Mouse (Mus musculus): ENCODE measurements around the gene Trim7. TPM values are rescaled to one million over a fixed set of nuclear protein-coding genes. Genes with fewer than 3 reads are reported as not detected.
"Not testable (repeated sequence)": the region's sequence is repeated elsewhere in the genome, so short reads cannot be mapped to it uniquely, and the experiment has no call there.

The Trim7 gene
- total RNA-seq, 2 experiments from 2014 or later, result 10.1 to 12.8 TPM

DNA sequence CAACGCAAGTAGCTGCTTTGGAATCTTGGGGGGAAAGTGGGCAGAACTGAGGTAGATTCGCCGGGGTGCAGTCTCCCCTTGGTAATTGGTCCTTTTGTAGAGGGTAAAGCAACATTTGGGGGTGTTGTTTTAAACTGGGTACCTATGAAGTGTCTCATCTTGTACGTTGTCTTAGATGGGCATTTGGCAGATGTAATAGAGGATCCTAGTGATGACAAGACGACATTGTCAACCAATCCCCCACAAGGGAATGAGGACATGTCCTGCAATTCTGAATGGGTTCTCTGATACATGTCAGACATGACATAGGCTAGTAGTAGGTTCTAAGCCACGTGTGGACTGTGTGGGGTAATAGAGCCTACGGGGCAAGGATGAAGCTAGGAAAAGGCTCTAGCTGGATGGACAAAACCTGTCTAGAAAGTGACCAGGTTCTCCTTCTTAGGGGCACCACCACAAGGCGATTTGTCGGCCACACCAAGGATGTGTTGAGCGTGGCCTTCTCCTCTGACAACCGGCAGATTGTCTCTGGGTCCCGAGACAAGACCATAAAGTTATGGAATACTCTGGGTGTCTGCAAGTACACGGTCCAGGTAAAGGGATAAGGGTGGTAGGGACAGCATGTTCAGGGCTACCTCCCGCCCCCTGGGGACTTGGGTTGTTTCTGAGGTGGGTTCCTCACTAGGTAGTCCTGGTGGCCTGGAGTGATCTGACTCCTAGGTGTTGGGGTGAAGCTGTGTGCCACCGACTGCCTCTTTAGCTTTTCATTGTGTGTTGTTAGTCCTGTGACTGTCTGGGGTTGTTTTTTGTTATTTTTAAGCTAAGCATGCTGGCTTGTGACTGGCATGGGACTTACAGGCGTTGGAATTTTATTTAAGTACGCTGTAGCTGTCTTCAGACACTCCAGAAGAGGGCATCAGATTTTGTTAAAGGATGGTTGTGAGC is 23.8 kb upstream of the Trim7 start:
- intact Hi-C loops (cut with DNase I), result loop anchor here (1.0 to 2.0 kb wide), 2 partner anchors 14 to 401 kb away; partner anchors contain the start of gene Zfp62
- no peak for DNase-seq

DNA sequence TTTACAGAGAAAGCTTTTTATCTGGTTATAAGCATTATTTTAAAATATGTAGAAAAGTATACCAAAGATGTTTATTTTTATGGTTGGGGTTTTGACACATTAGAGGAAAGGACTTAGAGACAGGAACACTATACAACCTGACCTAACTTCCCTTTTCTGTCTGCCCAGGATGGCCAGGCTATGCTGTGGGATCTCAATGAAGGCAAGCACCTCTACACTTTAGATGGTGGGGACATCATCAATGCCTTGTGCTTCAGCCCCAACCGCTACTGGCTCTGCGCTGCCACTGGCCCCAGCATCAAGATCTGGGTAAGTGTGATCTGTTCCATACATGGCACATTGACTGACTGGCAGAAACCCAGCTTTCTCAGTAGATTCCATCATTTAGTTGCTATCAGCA is 22.0 kb upstream of the Trim7 start:
- intact Hi-C loops (cut with DNase I), result no loop called here
- no peak for DNase-seq

DNA sequence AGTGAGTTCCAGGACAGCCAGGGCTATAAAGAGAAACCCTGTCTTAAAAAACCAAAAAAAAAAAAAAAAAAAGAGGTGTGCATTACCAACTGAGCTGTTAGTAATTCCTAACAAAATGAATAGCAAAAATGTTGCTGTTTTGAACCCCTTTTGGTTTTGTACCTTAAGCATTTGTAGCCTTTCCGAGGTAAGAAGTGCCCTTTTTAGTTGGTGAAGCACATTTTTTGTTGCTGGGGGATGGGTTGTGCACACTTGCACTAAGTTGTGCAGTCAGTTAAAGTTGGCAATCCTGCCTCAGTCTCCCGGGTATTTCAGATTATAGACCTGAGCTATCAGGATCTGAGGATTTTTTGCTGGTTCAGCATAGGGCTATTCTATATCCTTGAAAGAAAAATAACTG is 21.0 kb upstream of the Trim7 start:
- DNase-seq, result no peak
- intact Hi-C loops (cut with DNase I), result no loop called here

DNA sequence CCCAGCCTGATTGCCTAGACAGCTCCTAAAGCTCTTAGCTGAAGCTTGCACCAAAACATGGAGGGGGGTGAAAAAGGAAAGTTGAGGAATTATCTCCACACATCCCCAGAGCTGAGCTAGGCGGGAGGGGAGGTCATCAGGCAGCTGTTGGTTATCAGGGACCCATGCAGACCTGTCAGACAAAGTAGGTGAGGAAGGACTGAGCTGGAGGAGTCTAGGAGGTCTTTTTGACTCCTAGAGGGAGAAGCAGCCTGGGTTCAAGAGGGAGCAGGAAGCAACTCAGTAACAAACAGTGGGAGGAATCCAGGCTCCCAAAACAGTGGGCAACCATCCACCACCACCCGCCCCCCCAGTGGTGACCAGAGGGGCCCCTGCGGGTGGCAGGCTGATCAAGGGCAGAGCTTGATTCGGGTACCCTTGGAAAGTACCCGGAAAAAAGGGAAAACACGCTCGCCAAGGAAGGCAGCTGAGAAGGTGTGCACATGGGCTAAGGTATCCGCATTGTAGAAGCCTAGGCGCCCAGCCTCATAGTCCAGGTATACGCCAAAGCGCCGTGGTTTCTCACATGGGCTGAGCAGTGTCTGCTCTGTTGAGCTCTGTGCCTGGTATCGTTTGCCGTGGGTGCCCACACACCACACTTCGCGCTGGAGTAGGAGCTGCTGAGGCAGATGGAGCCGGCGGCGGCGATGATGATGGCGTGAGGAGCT is 18.9 kb upstream of the Trim7 start:
- no peak for DNase-seq
- intact Hi-C loops (cut with DNase I), result no loop called here

DNA sequence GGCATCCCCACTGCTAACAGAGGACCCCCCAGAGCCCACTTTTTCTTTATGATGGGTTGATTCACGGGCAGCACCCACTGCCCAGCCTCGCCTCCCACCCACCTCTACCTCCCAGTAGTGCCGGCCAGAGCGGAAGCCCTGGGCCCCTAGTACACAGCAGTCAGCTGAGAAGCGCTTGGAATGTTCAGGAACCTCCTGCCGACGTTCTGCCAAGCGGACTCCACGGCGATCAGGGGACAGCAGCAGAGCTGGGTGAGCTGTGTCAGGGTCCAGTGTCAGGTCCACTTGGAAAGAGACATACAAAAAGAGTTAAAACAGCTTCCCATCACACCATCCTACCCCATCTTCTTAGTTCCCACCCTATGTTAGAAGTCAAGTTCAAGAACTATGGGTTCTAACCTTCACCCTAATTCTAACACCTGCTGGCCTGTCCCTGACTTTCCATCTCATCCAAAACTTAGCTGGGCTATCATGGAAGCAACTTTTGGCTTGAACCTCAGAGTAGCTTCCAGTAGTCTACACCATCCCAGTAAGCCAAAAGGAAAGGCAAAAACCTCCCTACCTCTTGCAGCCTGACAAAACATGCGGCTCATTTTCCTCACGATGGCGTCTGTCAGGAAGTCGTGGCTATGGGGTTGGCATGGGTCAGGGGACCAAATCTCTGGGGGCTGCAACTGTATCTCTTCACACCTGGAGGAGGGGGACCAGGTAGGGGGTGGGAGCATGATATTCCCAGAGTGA is 18.2 kb upstream of the Trim7 start:
- intact Hi-C loops (cut with DNase I), result no loop called here
- no peak for DNase-seq

DNA sequence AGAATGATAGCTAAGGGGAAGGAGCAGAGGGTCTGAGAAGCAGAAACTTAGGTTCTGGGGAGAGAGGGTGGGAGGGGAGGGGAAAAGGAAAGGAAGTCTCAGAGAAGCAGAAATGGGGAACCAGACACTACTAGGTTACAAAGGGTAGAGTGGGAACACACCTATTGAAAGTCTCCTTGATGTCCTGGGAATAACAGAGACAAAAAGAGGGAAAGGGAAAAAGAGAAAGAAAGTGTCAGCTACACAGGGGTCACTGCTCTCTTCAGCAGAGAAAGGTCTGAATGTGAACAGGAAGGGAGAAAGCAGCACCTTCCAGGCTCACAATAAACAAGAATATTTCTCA is 17.7 kb upstream of the Trim7 start:
- intact Hi-C loops (cut with DNase I), result no loop called here
- no peak for DNase-seq

DNA sequence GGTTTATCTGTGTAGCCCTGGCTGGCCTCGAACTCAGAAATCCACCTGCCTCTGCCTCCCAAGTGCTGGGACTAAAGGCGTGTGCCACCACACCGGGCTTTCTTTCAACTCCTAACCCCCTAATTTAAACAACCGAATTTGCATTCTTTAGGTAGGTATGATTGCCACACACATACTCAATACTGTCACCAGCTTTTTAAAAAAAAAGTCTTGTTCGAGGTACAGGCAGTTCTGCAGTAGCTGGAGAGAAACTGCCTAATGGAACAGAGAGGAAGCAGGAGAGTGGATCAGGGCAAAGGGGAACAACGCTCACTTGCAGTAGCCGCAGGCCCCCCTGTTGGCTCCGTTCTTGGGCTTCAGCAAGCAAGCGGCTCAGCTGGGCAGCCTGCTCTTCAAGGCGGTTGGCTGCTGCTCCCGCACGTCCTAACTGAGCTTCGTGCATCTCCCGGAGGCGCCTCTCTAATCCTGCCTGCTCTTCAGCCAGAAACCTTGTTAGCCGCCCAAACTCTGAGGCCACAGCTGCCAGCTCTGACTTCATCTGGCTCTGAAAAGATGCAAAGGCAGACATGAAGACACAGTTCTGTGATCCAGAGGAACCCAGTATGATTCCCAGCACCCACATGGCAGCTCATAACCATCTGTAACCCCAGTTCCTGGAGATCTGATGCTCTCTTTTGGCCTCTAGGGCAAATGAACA is 17.1 kb upstream of the Trim7 start:
- peak; percentile 71 to 72 for DNase-seq
- intact Hi-C loops (cut with DNase I), result no loop called here

DNA sequence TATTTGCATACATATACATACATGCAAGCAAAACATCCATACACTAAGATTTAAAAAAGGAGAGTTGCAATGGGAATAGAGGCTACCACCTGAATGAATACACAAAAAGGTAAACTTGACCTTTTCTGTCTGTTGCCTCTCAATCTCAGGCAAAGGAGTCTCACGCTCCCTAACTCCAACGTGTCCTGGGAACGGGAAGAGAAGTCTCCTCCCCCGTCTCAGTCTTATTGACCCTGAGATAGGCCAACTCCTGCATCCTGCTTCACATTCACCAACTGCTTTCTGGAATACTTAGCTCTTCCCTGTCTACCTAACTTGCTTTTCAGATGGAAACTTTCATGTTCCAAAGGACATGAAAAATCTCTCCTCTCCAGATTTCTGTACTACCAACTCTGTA is 16.5 kb upstream of the Trim7 start:
- intact Hi-C loops (cut with DNase I), result no loop called here
- no peak for DNase-seq

DNA sequence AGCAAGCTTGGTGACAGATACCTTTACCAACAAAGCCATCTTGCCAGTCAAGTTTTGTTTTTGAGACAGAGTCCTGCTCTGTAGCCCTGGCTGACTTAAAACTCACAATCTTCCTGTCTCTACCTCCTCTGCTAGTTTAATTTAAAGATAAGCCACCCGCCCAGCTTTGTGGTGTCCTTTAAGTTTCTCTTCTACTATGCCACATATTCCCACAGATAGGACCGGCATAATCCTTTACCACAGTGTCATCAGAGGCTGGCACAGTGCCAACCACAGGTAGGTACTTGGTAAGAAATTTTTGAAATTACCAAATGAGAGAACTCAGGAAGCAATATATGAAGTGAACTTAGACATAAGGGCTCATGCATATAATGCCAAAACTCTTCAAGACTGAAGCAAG is 15.8 kb upstream of the Trim7 start:
- intact Hi-C loops (cut with DNase I), result no loop called here
- no peak for DNase-seq

DNA sequence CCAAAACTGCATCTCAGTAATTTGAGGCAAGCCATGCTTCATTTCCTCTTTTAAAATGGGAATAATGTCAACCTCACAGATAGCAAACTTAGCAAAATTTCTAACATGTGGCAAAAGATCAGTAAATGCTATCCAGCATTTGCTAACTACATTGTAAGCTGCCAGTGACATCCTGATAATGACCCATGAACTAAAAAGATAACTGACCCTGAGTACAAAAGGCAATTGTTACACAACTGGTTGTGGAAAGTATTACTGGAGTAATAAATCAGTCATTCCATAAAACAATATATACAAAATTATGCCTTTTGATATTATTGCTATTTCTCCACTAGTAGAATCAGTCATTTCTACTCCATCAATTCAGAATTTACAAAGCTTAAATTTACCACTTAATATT is 12.2 kb upstream of the Trim7 start:
- no peak for DNase-seq
- intact Hi-C loops (cut with DNase I), result no loop called here

DNA sequence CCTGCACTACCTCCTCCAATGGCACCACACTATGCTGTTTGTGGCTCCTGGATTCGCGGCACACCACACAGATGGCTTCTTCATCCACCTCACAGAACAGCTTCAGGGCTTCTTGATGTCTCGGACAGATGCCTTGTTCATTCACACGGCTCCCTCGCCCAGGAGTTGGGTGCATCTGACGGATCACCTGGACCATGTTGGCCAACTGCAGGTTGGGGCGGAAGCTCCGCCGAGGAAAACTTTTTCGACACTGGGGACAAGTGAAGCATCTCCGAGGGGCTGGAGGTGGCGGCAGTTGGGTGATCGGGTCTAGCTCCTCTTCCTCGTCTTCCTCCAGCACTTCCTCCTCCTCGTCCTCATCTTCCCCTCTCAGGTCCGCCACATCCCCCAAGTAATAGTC is 10.1 kb upstream of the Trim7 start:
- intact Hi-C loops (cut with DNase I), result loop anchor here (1.0 kb wide), 1 partner anchor 15 kb away; no protein-coding TSS in a partner anchor

DNA sequence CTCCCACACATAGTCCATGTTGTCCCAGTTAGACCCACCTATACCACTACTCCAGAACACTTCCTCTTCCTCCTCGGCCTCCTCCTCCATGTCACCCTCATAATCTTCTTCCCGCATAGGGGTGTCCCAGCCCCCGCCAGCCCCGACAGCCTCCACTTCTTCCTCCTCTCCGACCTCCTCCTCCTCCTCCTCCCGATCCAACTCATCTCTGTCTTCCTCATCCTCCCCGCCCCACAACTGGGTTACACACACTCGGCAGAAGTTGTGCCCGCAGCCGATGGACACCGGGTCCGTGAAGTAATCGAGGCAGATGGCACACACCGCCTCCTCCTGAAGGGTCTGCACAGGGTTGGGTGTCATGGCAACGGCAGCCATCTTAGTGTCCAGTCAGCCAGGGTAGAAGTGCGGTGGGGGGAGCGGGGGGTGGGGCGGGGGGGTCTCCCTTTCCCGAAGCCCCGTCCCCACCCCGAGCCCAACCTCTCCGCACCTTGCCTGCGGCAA is 9.6 kb upstream of the Trim7 start:
- intact Hi-C loops (cut with DNase I), result loop anchor here (1.0 kb wide), 1 partner anchor 15 kb away; no protein-coding TSS in a partner anchor
- DNase-seq, result peak; percentile 41 to 66

More for the DNA sequence above, 10.1 kb upstream of the Trim7 start:
- DNase-seq, result no peak

DNA sequence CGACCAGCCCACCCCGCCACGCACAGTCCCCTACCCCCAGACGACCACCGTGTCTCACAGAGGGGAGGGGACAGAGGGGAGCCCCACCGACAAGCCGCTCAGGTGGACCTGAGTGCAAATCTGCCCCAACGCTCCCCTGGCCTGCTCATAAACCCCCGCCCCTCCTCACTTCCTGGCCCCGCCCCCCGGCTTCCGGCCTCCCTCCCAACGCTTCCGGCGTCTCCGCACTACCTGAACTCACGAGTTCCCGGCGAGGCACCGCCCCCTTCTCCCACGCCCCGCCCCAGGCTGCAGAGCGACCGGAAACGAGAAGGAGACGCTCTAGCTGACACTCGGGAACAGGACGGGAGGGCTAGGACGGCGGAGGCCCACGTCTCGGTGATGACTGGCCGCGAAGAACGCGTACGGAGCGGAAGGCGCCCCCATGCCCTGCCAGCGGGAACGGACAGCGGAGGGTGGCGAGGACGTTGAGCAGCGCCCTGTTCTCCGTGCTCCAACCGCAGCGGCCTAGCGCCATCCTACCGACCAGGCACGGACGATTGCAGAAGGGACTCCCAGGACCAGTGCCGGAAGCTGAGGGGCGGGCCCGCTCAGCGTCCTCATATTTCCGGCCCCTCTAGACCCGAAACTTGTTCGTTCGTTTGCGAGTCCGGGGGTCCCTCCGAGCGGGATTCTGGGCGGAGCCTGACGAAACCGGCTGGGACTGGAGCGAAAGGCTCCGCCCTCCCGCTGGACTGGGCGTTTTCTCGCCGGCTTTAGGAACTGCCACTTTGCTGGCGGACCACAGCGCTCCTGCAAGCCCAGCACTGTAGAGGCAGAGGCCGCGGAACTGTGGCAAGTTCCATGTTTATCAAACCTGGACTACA is 8.9 kb upstream of the Trim7 start, which contains the start of gene Trim41:
TSS of gene Trim41 (minus strand) at position 554 of the 866 bp plus-strand sequence.
- intact Hi-C loops (cut with DNase I), result loop anchor here (1.0 kb wide), 1 partner anchor 16 kb away; no protein-coding TSS in a partner anchor
- peak; percentile 99 for DNase-seq

DNA sequence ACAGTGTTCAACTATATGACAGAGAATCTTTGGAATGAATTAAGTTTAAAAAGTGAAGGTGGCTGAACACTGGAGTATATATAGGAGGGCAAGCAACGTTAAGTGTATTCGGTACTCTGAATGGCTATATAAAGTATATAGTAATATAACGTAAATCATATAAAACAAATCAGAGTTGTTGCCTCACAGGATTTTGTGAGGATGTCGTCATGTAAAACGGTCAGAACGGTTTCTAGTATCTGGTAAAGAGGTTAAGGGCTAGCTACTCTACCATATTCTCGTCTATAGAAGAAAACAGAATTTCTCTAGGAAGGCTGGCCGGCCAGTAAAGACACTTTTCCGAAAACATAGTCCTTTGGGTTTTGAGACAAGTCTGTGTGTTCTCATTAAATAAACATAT is 8.1 kb upstream of the Trim7 start:
- intact Hi-C loops (cut with DNase I), result loop anchor here (1.0 kb wide), 2 partner anchors 16 to 39 kb away; no protein-coding TSS in a partner anchor
- peak in 1 of 2 experiments; percentile 32 for DNase-seq

DNA sequence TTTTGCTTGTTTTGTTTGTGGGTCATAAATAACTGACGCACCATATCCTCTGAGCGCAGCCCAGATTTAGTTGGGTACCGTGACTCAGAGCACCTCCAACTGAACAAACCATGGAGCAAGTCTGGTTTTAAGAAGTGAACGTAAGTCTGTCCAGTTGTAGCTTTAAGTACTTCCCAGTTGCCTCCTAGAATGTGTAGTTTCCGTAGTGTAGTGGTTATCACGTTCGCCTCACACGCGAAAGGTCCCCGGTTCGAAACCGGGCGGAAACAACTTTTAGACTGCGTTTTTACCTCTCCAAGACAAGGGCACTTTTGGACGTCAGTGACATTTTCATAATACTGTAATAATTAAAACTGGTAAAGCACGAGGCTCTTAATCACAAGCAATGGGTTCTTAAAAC is 7.6 kb upstream of the Trim7 start:
- intact Hi-C loops (cut with DNase I), result loop anchor here (1.0 kb wide), 2 partner anchors 15 to 38 kb away; no protein-coding TSS in a partner anchor
- DNase-seq, result peak; percentile 89 to 90

DNA sequence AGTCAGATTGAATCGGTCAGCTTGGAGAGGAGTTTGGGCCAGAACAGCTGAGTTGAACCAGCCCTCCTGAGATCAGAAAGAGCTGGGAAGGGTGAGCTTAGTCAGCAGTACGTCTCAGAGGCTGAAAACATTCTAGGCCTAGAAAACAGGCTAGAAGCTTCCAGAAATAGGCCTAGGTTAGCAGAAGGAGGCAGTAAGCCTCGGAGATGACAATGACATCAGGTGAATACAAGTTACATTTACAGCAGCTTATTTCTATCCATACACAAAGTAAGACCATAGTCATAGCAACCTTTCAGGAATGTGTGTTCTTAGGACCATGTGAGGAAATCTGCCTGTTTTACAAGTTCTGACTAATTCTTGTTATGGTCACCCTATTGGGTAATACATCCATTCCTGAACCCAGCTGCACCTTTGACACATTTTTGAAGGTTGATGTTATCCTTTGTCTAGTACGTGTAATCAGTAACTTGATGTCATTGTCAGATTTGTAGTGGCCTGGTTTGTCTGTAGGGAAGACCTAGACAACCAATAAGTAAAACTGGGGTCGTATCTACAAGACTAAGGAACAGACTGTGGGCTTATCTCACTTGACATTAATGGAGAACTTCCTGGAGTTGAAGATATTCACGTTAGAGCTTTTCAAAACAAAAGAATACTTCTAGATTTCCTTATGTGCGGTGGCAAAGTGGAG is 6.2 kb upstream of the Trim7 start:
- intact Hi-C loops (cut with DNase I), result no loop called here
- no peak for DNase-seq

DNA sequence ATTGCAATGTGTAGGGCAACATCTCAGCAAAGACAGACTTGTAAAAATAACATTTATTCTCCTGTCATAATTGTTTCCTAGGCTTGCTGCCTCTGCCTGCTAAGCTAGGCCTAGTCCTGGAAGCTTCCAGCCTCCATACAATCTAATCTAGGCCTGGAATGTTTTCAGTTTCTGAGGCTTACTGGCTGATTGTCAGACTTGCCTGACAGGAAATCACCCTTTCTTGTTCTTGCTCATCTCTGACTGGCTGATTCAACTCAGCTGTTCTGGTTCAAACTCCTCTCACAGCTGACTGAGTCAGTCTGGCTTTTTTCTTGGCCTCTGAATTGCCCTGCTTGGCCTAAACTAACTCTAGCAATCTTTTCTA is 5.6 kb upstream of the Trim7 start:
- DNase-seq, result peak; percentile 49 to 50
- intact Hi-C loops (cut with DNase I), result no loop called here

DNA sequence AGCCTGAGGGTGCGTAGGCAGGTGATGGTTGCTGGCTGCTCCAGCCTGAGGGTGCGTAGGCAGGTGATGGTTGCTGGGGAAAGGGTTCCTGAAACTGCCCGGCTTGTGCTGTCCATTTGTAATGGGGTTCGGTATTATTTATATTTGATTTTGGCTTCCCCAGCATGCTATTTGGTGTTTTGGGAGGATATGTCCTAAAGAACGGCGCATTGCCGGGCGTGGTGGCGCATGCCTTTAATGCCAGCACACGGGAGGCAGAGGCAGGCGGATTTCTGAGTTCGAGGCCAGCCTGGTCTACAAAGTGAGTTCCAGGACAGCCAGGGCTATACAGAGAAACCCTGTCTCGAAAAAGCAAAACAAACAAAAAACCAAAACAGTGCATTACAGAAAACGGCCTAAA is 4.6 kb upstream of the Trim7 start:
- intact Hi-C loops (cut with DNase I); DNase-seq: not testable (repeated sequence)
